Mouse (Mus musculus) bone marrow, adult 2 months (tissue): ENCODE data around the gene Foxn2.

Experiments
- CTCF ChIP-seq: fragments of 200-500 bp; IDR thresholded peaks from 2 replicates; pipeline ENCODE4 v1.5.1; 2011; ENCODE audit warnings: low read length, control low read depth; ENCODE audit not compliant: control insufficient read depth, insufficient read depth
- POLR2A ChIP-seq: fragments of 200-500 bp; IDR thresholded peaks from 2 replicates; pipeline ENCODE4 v1.6.1; 2011; ENCODE audit warnings: low read depth, mild to moderate bottlenecking, control low read depth, low read length, borderline replicate concordance; ENCODE audit not compliant: control insufficient read depth

- TF ChIP-seq CTCF, result no peak
- no peak for TF ChIP-seq POLR2A
Measured at GRCm38 (mm10) chr17:88531176-88531575, 90.7 kb downstream of the Foxn2 start.
